Comparison of ENCODE assay signal across 29 mouse cellular contexts in genomic region chr4:39486393-39486792, GRCm38 (mm10). TPM values are rescaled to one million over a fixed set of nuclear protein-coding genes. Genes with fewer than 3 reads are reported as not detected.
"Had no signal": no experiment of that assay in that cellular context is flagged by ENCODE, and none has a peak within 500 bp of the region (broad histone marks: within the 10 kb centered on the region; RNA-seq: fewer than 3 reads in every experiment).

No protein-coding gene starts in this region.

- H3K4me1 ChIP-seq: heart, embryonic 15.5 days; hindbrain, embryonic 10.5 days; hindbrain, embryonic 12.5 days; intestine, embryonic 15.5 days; limb, embryonic 10.5 days; limb, embryonic 12.5 days; liver, embryonic 13.5 days; liver, embryonic 15.5 days had no signal

- DNase-seq: gastrocnemius, adult 2 months; gastrocnemius, postnatal 10 days; gastrocnemius, postnatal 25 days; heart, postnatal 4 days; kidney, adult 18-20 months; kidney, adult 8-10 months; kidney, postnatal 10 days; kidney, postnatal 25 days; kidney, postnatal 4 days; liver; liver, embryonic 13.5 days; liver, postnatal 0 days had no signal

- H3K9me3 ChIP-seq: heart, embryonic 15.5 days; hindbrain, embryonic 10.5 days; hindbrain, embryonic 12.5 days; intestine, embryonic 15.5 days; limb, embryonic 10.5 days; limb, embryonic 12.5 days; liver, embryonic 13.5 days; liver, embryonic 15.5 days had no signal

- H3K27me3 ChIP-seq: heart, embryonic 15.5 days; hindbrain, embryonic 12.5 days; intestine, embryonic 15.5 days; limb, embryonic 12.5 days; liver, embryonic 13.5 days; liver, embryonic 15.5 days had no signal

- ATAC-seq: hindbrain, embryonic 16.5 days; inflammation-experienced regulatory T-cells, adult 6 months; intestine, embryonic 15.5 days; intestine, postnatal 0 days; liver, postnatal 0 days had no signal

- H3K27ac ChIP-seq: gastrocnemius, adult 2 months; heart, embryonic 15.5 days; hindbrain, embryonic 10.5 days; hindbrain, embryonic 12.5 days; hindbrain, embryonic 14.5 days; intestine, embryonic 15.5 days; layer of hippocampus, adult 2 months; left cerebral cortex, adult 2 months; limb, embryonic 10.5 days; limb, embryonic 12.5 days; liver, embryonic 13.5 days; liver, embryonic 15.5 days had no signal

- H3K4me3 ChIP-seq: gastrocnemius, adult 2 months; heart, embryonic 15.5 days; hindbrain, embryonic 10.5 days; hindbrain, embryonic 12.5 days; intestine, embryonic 15.5 days; layer of hippocampus, adult 2 months; left cerebral cortex, adult 2 months; limb, embryonic 10.5 days; limb, embryonic 12.5 days; liver, embryonic 13.5 days; liver, embryonic 15.5 days had no signal

- H3K9ac ChIP-seq: heart, embryonic 15.5 days; hindbrain, embryonic 12.5 days; hindbrain, embryonic 14.5 days; intestine, embryonic 15.5 days; limb, embryonic 12.5 days; liver, embryonic 13.5 days; liver, embryonic 15.5 days; liver, postnatal 0 days had no signal

- H3K36me3 ChIP-seq: heart, embryonic 15.5 days; hindbrain, embryonic 10.5 days; hindbrain, embryonic 12.5 days; intestine, embryonic 15.5 days; limb, embryonic 10.5 days; limb, embryonic 12.5 days; liver, embryonic 13.5 days; liver, embryonic 15.5 days had no signal

- H3K4me2 ChIP-seq: heart, embryonic 15.5 days; hindbrain, embryonic 12.5 days; hindbrain, embryonic 14.5 days; intestine, embryonic 15.5 days; limb, embryonic 12.5 days; liver, embryonic 11.5 days; liver, embryonic 13.5 days; liver, embryonic 15.5 days had no signal

RNA-seq across cellular contexts. Expression of gene 1700009N14Rik, which starts 36.3 kb away (rescaled TPM):
- polyA plus RNA-seq: frontal cortex, adult 2 months; heart, embryonic 15.5 days; hindbrain, embryonic 10.5 days; hindbrain, embryonic 12.5 days; hindbrain, embryonic 14.5 days; hindbrain, embryonic 16.5 days; inflammation-experienced regulatory T-cells, adult 6 months; kidney, embryonic 14.5 days; kidney, embryonic 16.5 days; limb, embryonic 10.5 days; limb, embryonic 12.5 days; liver, embryonic 11.5 days; liver, embryonic 13.5 days; liver, embryonic 15.5 days; liver, postnatal 0 days had no signal
